Mouse (Mus musculus): ENCODE results near the gene Runx2.

DNA sequence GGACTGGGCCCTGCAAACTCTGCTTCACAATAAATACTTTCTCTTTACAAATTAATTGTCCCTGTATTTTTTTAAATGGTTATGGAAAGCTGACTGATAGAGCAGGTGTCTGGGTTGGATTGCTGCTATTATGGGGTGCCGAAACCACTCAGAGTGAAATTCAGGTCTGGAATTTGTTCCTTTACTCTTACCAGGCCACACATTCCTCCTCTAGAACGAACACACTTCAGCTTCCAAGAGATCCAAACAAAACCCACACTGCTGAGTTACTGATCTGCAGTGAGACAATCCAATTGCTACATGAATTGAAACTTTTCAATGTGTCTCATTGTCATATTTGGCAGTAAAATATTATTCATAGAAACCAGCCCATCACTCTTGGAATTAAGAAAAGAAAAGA, 47.6 kb downstream of the Runx2 start:
- no peak for TF ChIP-seq CHD2 (IDR thresholded peaks at IDR 0.05; ENCODE audit: low read depth, low read length)
- TF ChIP-seq ZC3H11A (IDR thresholded peaks at IDR 0.05; ENCODE audit: borderline replicate concordance, low read depth, low read length): no peak
- no peak for TF ChIP-seq MAFK (IDR thresholded peaks at IDR 0.05; ENCODE audit: insufficient read depth, low read depth, low read length)
- no peak for TF ChIP-seq HCFC1 (IDR thresholded peaks at IDR 0.05; ENCODE audit: borderline replicate concordance, insufficient read depth, low read length)
- no peak for TF ChIP-seq ZNF384 (IDR thresholded peaks at IDR 0.05; ENCODE audit: low read depth, low read length)

All from ES-E14 (cell line).